Mouse (Mus musculus) forebrain, embryonic 15.5 days (tissue): Measurements from ENCODE around the gene Htatsf1. TPM values are rescaled to one million over a fixed set of nuclear protein-coding genes. Genes with fewer than 3 reads are reported as not detected.
A peak's percentile ranks its signal among the peaks of the same experiment; 100 is the strongest.

ENCODE experiments used
- ATAC-seq: fragments of 200-750 bp; cut with Nextera tagmentation; replicated peaks from 2 replicates; pipeline ENCODE4 v1.8.0; 2017; ENCODE audit warnings: mild to moderate bottlenecking, moderate TSS enrichment, moderate library complexity
- H3K27ac ChIP-seq: fragments of 300-500 bp; sonication (generic); replicated peaks from 2 replicates; pipeline ENCODE4 v1.5.1; 2015; ENCODE audit warnings: mild to moderate bottlenecking, inconsistent platforms
- H3K27me3 ChIP-seq: fragments of 300-500 bp; sonication (generic); 2 replicates; pipeline ENCODE4 v1.6.1; 2015; ENCODE audit warnings: inconsistent platforms
- H3K36me3 ChIP-seq: fragments of 300-500 bp; sonication (generic); 2 replicates; pipeline ENCODE4 v1.6.1; 2015; ENCODE audit warnings: mild to moderate bottlenecking, inconsistent platforms
- H3K4me1 ChIP-seq: fragments of 300-500 bp; sonication (generic); 2 replicates; pipeline ENCODE4 v1.6.1; 2015; ENCODE audit warnings: inconsistent platforms
- H3K4me2 ChIP-seq: fragments of 300-500 bp; sonication (generic); replicated peaks from 2 replicates; pipeline ENCODE4 v1.6.1; 2015; ENCODE audit warnings: mild to moderate bottlenecking, inconsistent platforms
- H3K4me3 ChIP-seq: fragments of 300-500 bp; sonication (generic); 2 replicates; pipeline ENCODE4 v1.5.1; 2015; ENCODE audit warnings: mild to moderate bottlenecking, inconsistent platforms
- H3K9ac ChIP-seq: fragments of 300-500 bp; sonication (generic); replicated peaks from 2 replicates; pipeline ENCODE4 v1.6.1; 2015; ENCODE audit warnings: mild to moderate bottlenecking, inconsistent platforms
- H3K9me3 ChIP-seq: fragments of 300-500 bp; sonication (generic); 2 replicates; pipeline ENCODE4 v1.6.1; 2016; ENCODE audit warnings: inconsistent platforms
- WGBS: fragments of 180-500 bp; shearing (Covaris S2); methylation state at CpG from one replicate; pipeline ENCODE4 v1.1.7; 2015; ENCODE audit warnings: mixed read lengths; 5-methylcytosine and 5-hydroxymethylcytosine counted together
- polyA plus RNA-seq: library from polyadenylated mRNA; unstranded; fragments of >200 nt; fragmentation: Nextera tagmentation; extraction: Ambion mirVana; gene quantifications from 2 replicates; pipeline ENCODE4 v1.2.1, GENCODE M21; 2015

Htatsf1 gene
- 96.2 and 104 TPM in 2 replicates for polyA plus RNA-seq

DNA sequence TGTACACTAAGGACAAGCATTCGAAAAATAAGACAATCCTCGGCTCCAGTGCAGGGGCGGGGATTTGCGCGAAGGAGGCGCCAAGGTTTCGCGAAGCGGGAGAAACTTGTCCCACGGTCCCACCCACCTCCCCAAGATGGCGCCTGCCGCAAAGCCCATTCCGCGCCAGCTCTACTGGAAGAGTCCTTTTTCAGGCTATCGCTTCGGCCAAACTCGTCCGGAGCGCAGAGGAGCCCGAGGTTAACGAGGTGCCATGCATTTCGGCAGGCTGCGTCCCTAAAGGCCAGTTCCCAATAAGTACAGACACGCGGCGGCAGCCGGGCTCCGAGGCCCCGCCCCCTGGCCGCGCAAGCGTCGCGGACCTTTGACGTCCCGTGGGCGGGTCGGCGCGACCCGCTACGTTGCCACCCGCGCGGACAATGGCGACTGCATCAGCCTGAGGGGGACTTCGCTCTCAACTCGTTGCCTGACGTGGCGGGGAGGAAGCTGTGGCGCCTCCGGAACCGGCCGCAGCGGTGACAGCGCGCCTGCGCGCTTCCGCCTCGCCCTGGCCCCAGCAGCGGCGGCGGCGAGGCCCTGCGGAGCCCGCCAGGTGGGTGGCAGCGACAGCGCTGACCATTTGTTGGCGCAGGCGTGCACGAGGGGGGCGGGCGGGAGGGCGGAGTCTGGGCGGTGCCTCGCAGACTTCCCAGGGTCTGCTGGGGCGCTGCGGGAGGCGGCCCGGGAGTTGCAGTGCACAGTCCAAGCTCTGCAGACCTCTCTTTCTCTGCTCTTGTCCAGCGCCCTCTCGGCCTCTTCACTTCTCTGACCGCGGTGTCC lies at the start of gene Htatsf1:
TSS of gene Htatsf1 (plus strand) at position 410 of the 819 bp plus-strand sequence.
- Histone ChIP-seq H3K27ac (peak within 1 kb of the TSS; percentile 98), H3K4me1 (no peaks in the 10 kb centered on the region), H3K4me2 (peak within 1 kb of the TSS; percentile 52), H3K36me3 (peaks cover 13% of the 10 kb centered on the region; the same call in 1 of the 2 replicates), H3K27me3 (no peaks in the 10 kb centered on the region), H3K4me3 (peak within 1 kb of the TSS; percentile 65), H3K9ac (peak within 1 kb of the TSS; percentile 65), H3K9me3 (no peaks in the 10 kb centered on the region)
- WGBS: 23% methylated on average over 84 of the region's 85 CpGs
- peak; percentile 96 for ATAC-seq

DNA sequence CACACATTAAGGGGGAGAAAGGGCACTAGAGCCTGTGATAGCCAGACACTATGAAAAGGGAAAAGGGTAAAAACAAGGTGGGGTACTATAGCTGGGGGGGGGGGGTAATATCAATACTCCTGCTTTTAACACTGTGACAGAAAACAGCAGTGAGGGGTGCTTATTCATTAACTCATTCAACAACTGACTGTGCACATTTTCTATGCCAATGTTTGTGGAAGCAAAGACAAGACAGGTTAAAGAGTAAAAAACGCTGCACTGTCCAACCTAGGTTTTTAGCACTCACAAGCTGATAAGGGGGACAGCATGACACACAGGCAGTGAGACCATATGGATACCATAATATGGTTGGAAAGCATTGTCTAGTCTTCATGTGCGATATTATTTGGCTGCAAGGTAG lies 40.5 kb upstream of the Htatsf1 start:
- H3K9me3 ChIP-seq: no peaks in the 10 kb centered on the region
- H3K27ac ChIP-seq: no peak overlapping the region
- no peaks in the 10 kb centered on the region for H3K4me1 ChIP-seq
- H3K9ac ChIP-seq: no peak overlapping the region
- ATAC-seq: no peak
- no peaks in the 10 kb centered on the region for H3K27me3 ChIP-seq
- H3K4me2 ChIP-seq: no peak overlapping the region
- WGBS: 76% methylated on average over 2 of the region's 2 CpGs
- no peak overlapping the region for H3K4me3 ChIP-seq
- no peaks in the 10 kb centered on the region for H3K36me3 ChIP-seq

DNA sequence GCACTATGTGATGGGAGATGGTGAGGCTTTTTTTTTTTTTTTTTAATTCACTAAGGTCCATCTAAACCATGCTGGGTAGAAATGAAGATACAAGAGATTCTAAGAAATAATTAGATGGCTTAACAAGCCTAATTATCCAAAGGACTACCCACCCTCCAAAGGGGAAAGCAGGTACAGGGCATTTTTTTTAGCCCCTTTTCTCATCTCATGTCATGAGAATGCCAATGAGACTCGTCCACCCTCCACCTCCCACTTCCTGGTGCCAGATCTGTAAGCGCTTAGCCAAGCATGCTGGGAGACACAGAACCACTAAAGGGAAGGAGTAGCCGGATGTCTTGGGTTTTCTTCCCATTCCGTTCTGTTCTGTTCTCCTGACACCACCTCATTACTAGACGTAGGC lies 10.6 kb upstream of the Htatsf1 start, which contains the start of gene Brs3:
TSS of gene Brs3 (plus strand) at position 301 of the 400 bp plus-strand sequence.
- Histone ChIP-seq H3K27ac (no peak within 1 kb of the TSS), H3K36me3 (no peaks in the 10 kb centered on the region), H3K4me3 (no peak within 1 kb of the TSS), H3K27me3 (no peaks in the 10 kb centered on the region), H3K4me1 (no peaks in the 10 kb centered on the region), H3K4me2 (no peak within 1 kb of the TSS), H3K9me3 (no peaks in the 10 kb centered on the region), H3K9ac (no peak within 1 kb of the TSS)
- WGBS: 86% methylated on average over 5 of the region's 5 CpGs
- no peak for ATAC-seq

DNA sequence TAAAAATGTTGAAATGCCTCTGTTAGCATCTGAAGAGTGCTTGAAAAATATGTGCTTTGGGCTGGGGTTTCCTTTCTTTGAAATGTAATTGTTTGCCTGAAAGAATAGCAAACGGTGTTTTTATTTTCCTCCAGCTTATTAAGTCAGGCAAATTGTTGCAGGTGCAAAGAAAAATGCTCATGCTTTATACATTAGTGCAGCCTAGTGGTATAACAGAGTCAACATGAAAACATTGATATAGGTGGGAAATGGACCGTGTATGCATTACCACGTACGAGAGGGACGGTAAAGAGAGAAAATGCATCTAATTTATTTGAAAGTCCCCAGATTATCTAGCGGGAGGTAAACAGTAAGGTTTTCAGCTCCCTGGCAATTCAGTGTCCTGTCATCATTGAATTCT lies 9.5 kb upstream of the Htatsf1 start:
- no peak overlapping the region for H3K4me3 ChIP-seq

DNA sequence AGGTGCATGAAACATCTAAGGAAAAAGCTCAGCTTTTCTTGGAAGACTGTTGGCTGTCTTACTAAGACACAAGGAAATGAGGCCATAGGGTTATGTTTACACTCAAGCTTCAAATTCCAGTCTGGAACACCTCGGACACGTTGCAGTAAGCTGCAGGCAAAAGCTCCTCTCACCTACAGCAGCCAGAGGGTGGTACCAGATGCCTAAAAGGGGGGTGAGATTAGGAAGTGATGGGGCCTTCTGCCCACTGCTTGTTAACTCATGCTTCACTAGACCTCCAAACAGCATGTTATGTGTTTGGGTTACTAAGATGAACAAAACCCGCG lies 572 bp upstream of the Htatsf1 start:
- peak overlapping the region; percentile 98 for H3K27ac ChIP-seq
- no peaks in the 10 kb centered on the region for H3K9me3 ChIP-seq
- peak overlapping the region; percentile 65 for H3K9ac ChIP-seq
- peak overlapping the region; percentile 65 for H3K4me3 ChIP-seq
- H3K4me2 ChIP-seq: peak overlapping the region; percentile 41
- H3K4me1 ChIP-seq: no peaks in the 10 kb centered on the region
- peaks cover 11% of the 10 kb centered on the region; the same call in 1 of the 2 replicates for H3K36me3 ChIP-seq
- 22% methylated on average over 4 of the region's 4 CpGs for WGBS
- H3K27me3 ChIP-seq: no peaks in the 10 kb centered on the region
- ATAC-seq: peak; percentile 73

More for the DNA sequence above, 9.5 kb upstream of the Htatsf1 start:
- no peaks in the 10 kb centered on the region for H3K36me3 ChIP-seq
- no peaks in the 10 kb centered on the region for H3K9me3 ChIP-seq
- H3K9ac ChIP-seq: no peak overlapping the region
- H3K27me3 ChIP-seq: no peaks in the 10 kb centered on the region
- WGBS: 70% methylated on average over 6 of the region's 6 CpGs
- no peak overlapping the region for H3K27ac ChIP-seq
- H3K4me2 ChIP-seq: no peak overlapping the region
- H3K4me1 ChIP-seq: no peaks in the 10 kb centered on the region
- ATAC-seq: no peak

DNA sequence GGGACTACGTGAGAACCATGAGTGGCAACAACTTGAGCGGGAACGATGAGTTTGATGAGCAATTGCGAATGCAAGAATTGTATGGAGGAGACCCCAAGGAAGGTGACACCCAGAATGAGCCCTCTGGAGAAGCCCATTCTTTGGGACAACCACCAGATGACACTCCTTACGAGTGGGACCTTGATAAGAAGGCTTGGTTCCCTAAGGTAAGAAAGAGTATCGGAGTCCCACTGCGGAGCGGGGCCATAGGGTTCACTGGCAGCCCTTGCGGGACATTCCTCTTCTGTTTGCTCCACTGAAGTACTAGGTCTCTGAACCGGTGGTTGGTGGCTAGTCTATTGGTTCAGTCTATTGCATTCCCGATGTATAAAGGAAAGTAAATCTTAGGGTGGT lies 606 bp downstream of the Htatsf1 start:
- no peak for ATAC-seq
- 32% methylated on average over 11 of the region's 11 CpGs for WGBS
- Histone ChIP-seq H3K9ac (peak overlapping the region; percentile 65), H3K27me3 (no peaks in the 10 kb centered on the region), H3K36me3 (peaks cover 13% of the 10 kb centered on the region; the same call in 1 of the 2 replicates), H3K4me1 (no peaks in the 10 kb centered on the region), H3K27ac (peak overlapping the region; percentile 98), H3K4me2 (peak overlapping the region; percentile 52), H3K4me3 (peak overlapping the region; percentile 65), H3K9me3 (no peaks in the 10 kb centered on the region)

DNA sequence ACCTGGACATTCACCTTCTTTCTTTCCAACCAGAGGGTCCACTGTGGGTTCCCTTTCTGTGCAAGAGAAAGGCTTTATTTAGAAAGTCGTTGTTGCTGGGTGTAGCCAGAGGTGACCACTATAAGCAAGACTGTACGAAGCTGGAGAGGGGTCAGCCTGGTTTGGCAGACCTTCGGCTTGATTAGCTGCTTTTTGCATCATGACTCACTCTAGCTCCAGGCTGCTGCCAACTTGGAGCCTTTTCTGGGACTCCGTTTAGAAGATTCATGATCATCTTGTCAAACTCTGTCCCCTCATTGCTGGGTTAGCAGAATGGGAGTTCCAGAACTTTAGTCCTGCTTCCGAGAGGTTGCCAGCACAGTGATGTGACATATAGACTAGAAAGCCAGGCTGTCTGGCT lies 28.1 kb downstream of the Htatsf1 start:
- Histone ChIP-seq H3K4me2 (no peak overlapping the region), H3K27ac (no peak overlapping the region), H3K4me1 (no peaks in the 10 kb centered on the region), H3K27me3 (no peaks in the 10 kb centered on the region), H3K4me3 (no peak overlapping the region), H3K9ac (no peak overlapping the region), H3K9me3 (no peaks in the 10 kb centered on the region), H3K36me3 (no peaks in the 10 kb centered on the region)
- ATAC-seq: no peak
- 83% methylated on average over 5 of the region's 5 CpGs for WGBS

DNA sequence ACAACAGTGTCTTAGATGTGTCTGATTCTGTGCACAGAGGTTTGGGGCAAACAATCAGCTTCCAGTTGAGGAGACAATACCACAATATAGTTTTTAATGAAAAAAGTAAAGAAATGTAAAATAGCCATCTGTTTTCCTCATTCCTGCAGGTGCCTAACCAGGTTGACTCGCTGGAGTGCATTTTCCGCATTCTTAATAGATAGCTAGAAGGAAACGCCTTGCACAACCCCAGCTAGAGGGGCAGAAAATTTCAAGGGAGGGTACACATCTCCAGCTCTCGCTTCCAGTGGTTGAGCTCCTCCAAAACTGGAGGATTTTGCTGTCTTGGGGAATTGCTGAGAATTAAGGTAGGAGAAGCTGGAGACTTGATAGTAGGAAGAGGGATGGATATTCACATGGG lies 34.4 kb downstream of the Htatsf1 start, which contains the start of gene Vgll1:
TSS of gene Vgll1 (plus strand) at position 301 of the 400 bp plus-strand sequence.
- no peak for ATAC-seq
- Histone ChIP-seq H3K9me3 (no peaks in the 10 kb centered on the region), H3K36me3 (no peaks in the 10 kb centered on the region), H3K9ac (no peak within 1 kb of the TSS), H3K4me1 (no peaks in the 10 kb centered on the region), H3K27me3 (no peaks in the 10 kb centered on the region), H3K4me3 (no peak within 1 kb of the TSS), H3K4me2 (no peak within 1 kb of the TSS), H3K27ac (no peak within 1 kb of the TSS)
- 93% methylated on average over 4 of the region's 4 CpGs for WGBS

DNA sequence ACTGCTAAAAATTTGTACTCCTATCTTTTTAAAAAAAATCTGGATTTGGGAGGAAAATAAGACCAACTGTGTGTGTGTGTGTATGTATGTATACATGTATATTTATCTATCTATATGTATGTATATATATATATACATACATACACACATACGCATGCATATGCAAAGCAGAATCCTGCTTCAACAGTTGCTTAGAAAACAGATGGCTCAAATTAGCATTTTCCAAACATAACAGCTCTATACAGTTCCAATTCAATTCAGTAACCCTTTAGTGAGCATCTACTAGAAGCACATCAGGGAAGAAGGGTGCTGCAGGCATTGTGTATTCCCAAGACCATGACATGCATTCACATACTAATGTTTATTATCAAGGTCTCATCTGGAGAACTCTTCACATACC lies 50.0 kb downstream of the Htatsf1 start:
- H3K4me3 ChIP-seq: no peak overlapping the region
- no peaks in the 10 kb centered on the region for H3K9me3 ChIP-seq
- H3K9ac ChIP-seq: no peak overlapping the region
- no peaks in the 10 kb centered on the region for H3K36me3 ChIP-seq
- no peaks in the 10 kb centered on the region for H3K4me1 ChIP-seq
- ATAC-seq: no peak; the same call in 1 of the 2 replicates
- WGBS: 73% methylated on average over 1 of the region's 1 CpGs
- no peak overlapping the region for H3K27ac ChIP-seq
- H3K4me2 ChIP-seq: no peak overlapping the region
- H3K27me3 ChIP-seq: no peaks in the 10 kb centered on the region

DNA sequence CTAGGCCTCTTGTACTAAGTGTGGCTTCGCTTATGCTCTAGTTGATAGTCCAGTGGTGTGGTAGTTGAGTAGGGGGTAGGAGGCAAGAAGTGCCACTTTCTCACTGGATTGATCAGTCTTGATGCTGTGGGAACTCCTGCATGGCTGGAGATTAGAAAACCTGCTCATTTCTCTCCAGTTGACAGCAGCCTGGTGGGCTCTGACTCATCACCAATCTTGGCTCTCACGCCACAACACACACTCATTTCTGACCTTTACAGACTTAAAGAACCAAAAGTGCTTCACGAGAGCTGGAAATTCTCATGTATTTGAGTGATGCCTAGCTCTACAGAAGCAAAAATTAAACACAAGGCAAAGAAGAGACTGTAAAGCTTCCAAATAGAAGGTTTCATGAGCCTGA lies 53.6 kb downstream of the Htatsf1 start:
- no peak for ATAC-seq
- H3K27ac ChIP-seq: no peak overlapping the region
- H3K36me3 ChIP-seq: no peaks in the 10 kb centered on the region
- WGBS: 90% methylated on average over 3 of the region's 3 CpGs
- no peaks in the 10 kb centered on the region for H3K9me3 ChIP-seq
- no peaks in the 10 kb centered on the region for H3K27me3 ChIP-seq
- H3K4me3 ChIP-seq: no peak overlapping the region
- no peaks in the 10 kb centered on the region for H3K4me1 ChIP-seq
- no peak overlapping the region for H3K9ac ChIP-seq
- H3K4me2 ChIP-seq: no peak overlapping the region
